Mouse (Mus musculus): ENCODE measurements around the gene Olfr1457. TPM values are rescaled to one million over a fixed set of nuclear protein-coding genes. Genes with fewer than 3 reads are reported as not detected.

The Olfr1457 gene
- not detected in 2 replicates for polyA plus RNA-seq (2016; fragmentation: Nextera tagmentation; extraction: Ambion mirVana)

DNA sequence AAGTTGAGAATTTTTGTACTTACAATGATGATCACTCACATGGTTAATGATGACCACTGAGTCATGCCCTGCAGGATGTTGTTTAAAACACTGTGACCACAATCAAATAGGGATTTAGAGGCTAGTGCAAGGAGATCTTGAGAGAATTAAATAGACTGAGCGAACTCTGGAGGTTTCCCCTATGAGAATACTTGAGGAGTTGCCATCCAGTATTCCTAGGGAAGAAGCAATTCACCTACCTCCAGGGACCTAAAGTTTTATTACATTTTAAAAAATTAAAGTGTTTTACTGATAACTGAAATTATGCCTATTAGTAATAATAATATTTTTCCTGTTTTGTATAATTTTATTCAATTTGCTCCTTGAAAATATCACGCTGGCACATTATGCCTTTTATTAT lies at the start of gene Olfr1457:
Olfr1457 (minus strand) TSS at position 101 of the 400 bp plus-strand sequence.
- H3K27ac ChIP-seq, result no peak within 1 kb of the TSS
- WGBS, result 69% methylated on average over 2 of the region's 2 CpGs
- H3K9me3 ChIP-seq, result peaks cover 22% of the 10 kb centered on the region
- H3K27me3 ChIP-seq (ENCODE audit: poor library complexity, severe bottlenecking), result no peaks in the 10 kb centered on the region
- H3K4me1 ChIP-seq, result no peaks in the 10 kb centered on the region
- no peak for DNase-seq (ENCODE audit: extremely low spot score, low spot score)
- H3K36me3 ChIP-seq (replicated peaks), result no peaks in the 10 kb centered on the region
- H3K4me3 ChIP-seq, result no peak within 1 kb of the TSS

DNA sequence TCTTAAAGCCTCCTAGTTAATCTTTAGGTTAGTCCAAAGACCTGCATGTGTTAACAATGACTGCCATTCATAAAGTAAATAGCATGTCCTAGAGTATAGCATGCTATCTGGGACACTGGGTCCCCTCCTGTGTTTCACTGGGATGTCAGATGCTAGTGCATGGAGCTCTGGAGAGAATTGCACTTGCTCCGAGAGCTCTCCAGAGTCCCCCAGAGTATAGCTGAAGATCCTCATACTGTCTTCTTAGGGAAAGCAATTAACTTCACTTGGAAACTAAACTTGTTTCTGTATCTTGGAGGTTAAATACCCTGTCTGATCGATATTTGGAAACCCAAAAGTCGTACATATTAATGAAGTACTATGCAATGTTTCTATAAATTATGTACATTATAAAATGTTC lies 9.0 kb upstream of the Olfr1457 start, which contains the start of gene Olfr1458:
Olfr1458 (minus strand) TSS at position 101 of the 400 bp plus-strand sequence.
- DNase-seq (ENCODE audit: extremely low spot score, low spot score), result no peak
- H3K27ac ChIP-seq, result no peak within 1 kb of the TSS
- 81% methylated on average over 3 of the region's 3 CpGs for WGBS
- H3K4me1 ChIP-seq, result no peaks in the 10 kb centered on the region
- H3K4me3 ChIP-seq, result no peak within 1 kb of the TSS
- H3K27me3 ChIP-seq (ENCODE audit: poor library complexity, severe bottlenecking), result no peaks in the 10 kb centered on the region
- peaks cover 45% of the 10 kb centered on the region for H3K9me3 ChIP-seq
- H3K36me3 ChIP-seq (replicated peaks), result no peaks in the 10 kb centered on the region

- DNase-seq (ENCODE audit: extremely low spot score, low spot score), result no peak
- Histone ChIP-seq H3K27ac (no peak overlapping the region), H3K9me3 (peaks cover 36% of the 10 kb centered on the region), H3K36me3 (replicated peaks) (no peaks in the 10 kb centered on the region), H3K27me3 (ENCODE audit: poor library complexity, severe bottlenecking) (no peaks in the 10 kb centered on the region), H3K4me1 (no peaks in the 10 kb centered on the region), H3K4me3 (no peak overlapping the region)
- WGBS, result 93% methylated on average over 1 of the region's 1 CpGs
Measured at GRCm38 (mm10) chr19:13093908-13094307, 3.8 kb downstream of the Olfr1457 start.

GRCm38 (mm10) chr19:13060310-13060709 lies 37.4 kb downstream of the Olfr1457 start, which contains the start of gene Olfr1454:
TSS of gene Olfr1454 (plus strand) at chr19:13060610.
- Histone ChIP-seq H3K4me1 (no peaks in the 10 kb centered on the region), H3K36me3 (replicated peaks) (no peaks in the 10 kb centered on the region), H3K27ac (no peak within 1 kb of the TSS), H3K9me3 (peaks cover 52% of the 10 kb centered on the region), H3K27me3 (ENCODE audit: poor library complexity, severe bottlenecking) (no peaks in the 10 kb centered on the region), H3K4me3 (no peak within 1 kb of the TSS)
- no peak for DNase-seq (ENCODE audit: extremely low spot score, low spot score)
- 82% methylated on average over 2 of the region's 2 CpGs for WGBS

Other genes with a start within 250 kb of the Olfr1457 start
- gene Olfr1444, start 240.6 kb downstream of the Olfr1457 start, polyA plus RNA-seq (2016; fragmentation: Nextera tagmentation; extraction: Ambion mirVana), result not detected in 2 replicates
- gene Olfr1445, start 214.0 kb downstream of the Olfr1457 start, polyA plus RNA-seq (2016; fragmentation: Nextera tagmentation; extraction: Ambion mirVana), result not detected in 2 replicates
- gene Olfr1446, start 204.4 kb downstream of the Olfr1457 start, polyA plus RNA-seq (2016; fragmentation: Nextera tagmentation; extraction: Ambion mirVana), result not detected in 2 replicates
- not detected in 2 replicates for gene Olfr1447, start 194.1 kb downstream of the Olfr1457 start, polyA plus RNA-seq (2016; fragmentation: Nextera tagmentation; extraction: Ambion mirVana)
- not detected in 2 replicates for gene Olfr1448, start 173.5 kb downstream of the Olfr1457 start, polyA plus RNA-seq (2016; fragmentation: Nextera tagmentation; extraction: Ambion mirVana)
- not detected in 2 replicates for gene Olfr1449, start 167.1 kb downstream of the Olfr1457 start, polyA plus RNA-seq (2016; fragmentation: Nextera tagmentation; extraction: Ambion mirVana)
- not detected in 2 replicates for gene Olfr1450, start 147.6 kb downstream of the Olfr1457 start, polyA plus RNA-seq (2016; fragmentation: Nextera tagmentation; extraction: Ambion mirVana)
- not detected in 2 replicates for gene Olfr1451, start 102.9 kb downstream of the Olfr1457 start, polyA plus RNA-seq (2016; fragmentation: Nextera tagmentation; extraction: Ambion mirVana)
- not detected in 2 replicates for gene Olfr1453, start 69.6 kb downstream of the Olfr1457 start, polyA plus RNA-seq (2016; fragmentation: Nextera tagmentation; extraction: Ambion mirVana)
- not detected in 2 replicates for gene Olfr1454, start 37.3 kb downstream of the Olfr1457 start, polyA plus RNA-seq (2016; fragmentation: Nextera tagmentation; extraction: Ambion mirVana)
- gene Olfr1458, start 8.9 kb upstream of the Olfr1457 start, polyA plus RNA-seq (2016; fragmentation: Nextera tagmentation; extraction: Ambion mirVana), result not detected in 2 replicates
- gene Olfr1459, start 51.7 kb upstream of the Olfr1457 start, polyA plus RNA-seq (2016; fragmentation: Nextera tagmentation; extraction: Ambion mirVana), result not detected in 2 replicates
- gene Olfr1461, start 65.1 kb upstream of the Olfr1457 start, polyA plus RNA-seq (2016; fragmentation: Nextera tagmentation; extraction: Ambion mirVana), result not detected in 2 replicates
- gene Olfr1462, start 87.8 kb upstream of the Olfr1457 start, polyA plus RNA-seq (2016; fragmentation: Nextera tagmentation; extraction: Ambion mirVana), result not detected in 2 replicates
- gene Olfr1463, start 133.4 kb upstream of the Olfr1457 start, polyA plus RNA-seq (2016; fragmentation: Nextera tagmentation; extraction: Ambion mirVana), result not detected in 2 replicates
- gene Olfr1465, start 217.7 kb upstream of the Olfr1457 start, polyA plus RNA-seq (2016; fragmentation: Nextera tagmentation; extraction: Ambion mirVana), result not detected in 2 replicates
- not detected in 2 replicates for gene Olfr1466, start 241.0 kb upstream of the Olfr1457 start, polyA plus RNA-seq (2016; fragmentation: Nextera tagmentation; extraction: Ambion mirVana)